Mouse (Mus musculus) WW6 (cell line): ENCODE results near the gene Lrrn2.

Source experiments
- DNase-seq: peaks from one replicate; pipeline ENCODE4 v3.0.0-alpha.2; 2013; ENCODE audit warnings: low read depth, low spot score

Lrrn2 gene

DNA sequence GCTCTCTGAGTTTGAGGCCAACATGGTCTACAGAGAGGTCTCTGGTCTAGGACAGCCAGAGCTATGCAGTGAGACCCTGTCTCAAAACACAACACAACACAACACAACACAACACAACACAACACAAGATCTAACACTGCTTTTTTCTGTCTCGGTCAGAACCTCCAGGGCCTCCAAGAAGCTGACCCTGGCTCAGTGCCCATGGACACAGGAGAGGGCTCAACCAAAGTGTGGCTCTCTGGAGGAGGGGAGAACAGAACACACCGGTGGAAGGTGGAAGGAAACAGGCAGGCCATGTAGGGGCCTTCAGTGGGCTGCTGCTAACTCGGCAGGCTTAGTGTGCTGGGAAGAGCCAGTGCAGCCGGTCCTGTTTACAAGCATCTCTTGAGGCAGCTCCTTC, 5.6 kb downstream of the Lrrn2 start:
- no peak for DNase-seq

DNA sequence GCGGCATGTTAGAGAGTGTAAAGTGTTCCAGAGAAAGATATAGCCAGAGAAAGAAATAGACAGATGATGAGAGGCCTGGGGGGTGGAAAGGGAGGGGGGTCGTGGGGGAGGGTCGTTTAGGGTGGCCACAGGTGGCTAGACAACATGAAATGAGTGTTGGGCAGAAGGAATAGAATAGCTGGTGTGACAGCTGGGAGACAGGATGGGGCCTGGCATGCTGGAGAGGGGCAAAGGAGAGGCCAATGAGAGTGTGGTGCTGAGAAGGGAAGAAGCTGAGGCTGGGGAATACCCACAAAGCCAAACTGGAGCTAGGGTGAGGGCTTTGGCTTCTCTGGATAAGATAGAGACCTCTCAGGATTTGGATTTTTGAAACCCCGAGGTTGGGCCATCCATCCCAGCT, 6.6 kb downstream of the Lrrn2 start:
- no peak for DNase-seq

DNA sequence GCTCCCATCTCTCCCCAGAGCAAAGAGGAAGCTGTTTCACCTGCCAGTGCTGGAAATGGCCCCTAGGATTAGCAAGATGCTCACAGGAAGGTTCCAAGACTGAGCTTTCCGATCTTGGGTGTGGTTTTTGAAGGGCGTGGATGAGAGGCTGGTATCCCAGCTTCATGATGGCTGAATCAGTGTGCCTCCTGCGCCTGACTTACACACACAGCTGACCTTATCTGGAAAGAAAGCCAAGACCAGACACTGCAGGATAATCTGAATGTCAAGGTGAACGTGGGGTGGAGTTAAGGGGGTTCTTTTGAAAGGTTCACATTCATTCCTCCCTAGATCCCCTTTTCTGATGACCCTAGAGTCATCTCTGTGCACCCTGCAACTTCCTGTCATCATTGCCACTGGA, 8.7 kb downstream of the Lrrn2 start:
- no peak for DNase-seq

- no peak for DNase-seq
These were observed 10.2 kb downstream of the Lrrn2 start for GRCm38 (mm10) chr1:132890161-132890794.

GRCm38 (mm10) chr1:132892065-132892464, 12.0 kb downstream of the Lrrn2 start:
- DNase-seq, result no peak

DNA sequence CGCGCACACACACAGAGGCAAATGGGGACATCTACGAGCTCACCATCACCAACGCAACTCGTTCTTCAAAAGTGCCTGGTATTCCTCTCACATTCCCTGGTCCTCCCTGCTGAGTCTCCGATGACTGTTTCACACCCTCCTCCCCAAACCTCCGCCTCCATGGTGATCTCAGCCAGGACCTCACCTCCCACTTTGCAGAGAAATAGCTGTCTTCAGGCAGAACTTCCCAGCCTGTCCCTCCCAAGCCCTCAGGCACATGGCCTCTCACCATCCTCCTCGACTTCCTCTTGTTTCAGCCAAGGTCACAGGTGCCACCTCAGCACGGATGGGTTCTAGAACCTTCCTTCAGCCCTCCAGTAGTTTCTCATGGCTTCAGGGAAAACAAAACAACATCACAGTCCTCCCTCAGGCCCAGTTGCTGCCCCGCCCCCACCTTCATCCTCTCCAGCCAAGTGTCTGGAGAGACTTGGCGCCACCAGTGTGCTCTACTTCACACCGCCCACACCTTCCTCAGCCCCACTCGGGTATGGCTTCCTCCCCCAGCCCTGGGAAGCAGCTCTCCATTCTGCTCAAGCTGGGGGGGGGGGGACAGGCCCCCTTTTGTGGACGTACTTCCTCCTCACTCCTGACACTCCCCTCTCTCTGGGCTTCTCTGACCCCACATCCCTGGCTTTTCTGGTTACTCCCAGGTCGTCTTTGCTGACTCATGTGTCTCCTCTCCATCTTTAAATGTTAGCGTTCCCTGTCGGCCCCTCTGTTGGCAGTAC, 13.4 kb downstream of the Lrrn2 start:
- no peak for DNase-seq

- DNase-seq, result no peak
These were observed 19.0 kb downstream of the Lrrn2 start for GRCm38 (mm10) chr1:132899029-132899428.

DNA sequence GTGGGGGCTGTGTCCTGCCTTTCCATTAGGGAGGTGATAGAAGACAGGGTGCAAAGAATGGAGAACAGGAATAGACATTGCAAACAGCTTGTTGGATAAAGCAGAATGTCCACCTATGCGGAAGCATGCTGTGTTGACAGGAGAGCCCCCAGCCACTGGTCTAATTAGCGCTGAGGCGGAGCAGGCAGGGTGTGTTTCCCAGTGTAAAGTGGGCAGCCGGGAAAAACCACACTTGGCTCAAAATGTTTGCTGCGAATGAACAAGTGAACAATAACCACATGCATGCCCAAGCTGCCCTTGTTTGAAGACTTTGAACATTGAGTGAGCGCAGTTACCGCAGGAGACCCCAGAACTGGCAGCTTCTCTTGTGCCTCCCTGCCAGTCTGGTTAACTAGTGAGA, 19.6 kb downstream of the Lrrn2 start:
- DNase-seq, result no peak

- no peak for DNase-seq
These were observed 20.9 kb downstream of the Lrrn2 start for GRCm38 (mm10) chr1:132900945-132901344.

DNA sequence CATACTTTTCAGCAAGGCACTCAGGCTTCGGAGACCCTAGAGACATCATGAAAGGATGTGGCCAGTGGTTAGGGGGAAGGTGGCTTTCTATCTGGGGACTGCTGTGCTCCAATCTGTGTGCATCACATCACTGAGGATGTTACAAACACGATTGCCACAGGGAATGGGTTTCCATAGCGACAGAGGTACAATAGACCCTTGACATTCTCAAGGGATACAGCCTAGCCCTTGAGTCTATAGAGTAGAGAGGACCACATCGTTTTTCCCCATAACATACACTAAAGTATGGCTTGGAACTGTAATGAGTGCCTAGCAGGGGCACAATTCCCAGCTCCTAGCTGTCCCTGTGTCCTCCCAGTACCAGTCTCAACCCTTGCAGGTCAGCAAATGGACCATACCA, 23.4 kb downstream of the Lrrn2 start:
- DNase-seq, result no peak

GRCm38 (mm10) chr1:132909090-132909489, 29.0 kb downstream of the Lrrn2 start:
- no peak for DNase-seq

GRCm38 (mm10) chr1:132909951-132910350, 29.9 kb downstream of the Lrrn2 start:
- no peak for DNase-seq

- DNase-seq, result no peak
These were observed 30.5 kb downstream of the Lrrn2 start for GRCm38 (mm10) chr1:132910414-132911041.

DNA sequence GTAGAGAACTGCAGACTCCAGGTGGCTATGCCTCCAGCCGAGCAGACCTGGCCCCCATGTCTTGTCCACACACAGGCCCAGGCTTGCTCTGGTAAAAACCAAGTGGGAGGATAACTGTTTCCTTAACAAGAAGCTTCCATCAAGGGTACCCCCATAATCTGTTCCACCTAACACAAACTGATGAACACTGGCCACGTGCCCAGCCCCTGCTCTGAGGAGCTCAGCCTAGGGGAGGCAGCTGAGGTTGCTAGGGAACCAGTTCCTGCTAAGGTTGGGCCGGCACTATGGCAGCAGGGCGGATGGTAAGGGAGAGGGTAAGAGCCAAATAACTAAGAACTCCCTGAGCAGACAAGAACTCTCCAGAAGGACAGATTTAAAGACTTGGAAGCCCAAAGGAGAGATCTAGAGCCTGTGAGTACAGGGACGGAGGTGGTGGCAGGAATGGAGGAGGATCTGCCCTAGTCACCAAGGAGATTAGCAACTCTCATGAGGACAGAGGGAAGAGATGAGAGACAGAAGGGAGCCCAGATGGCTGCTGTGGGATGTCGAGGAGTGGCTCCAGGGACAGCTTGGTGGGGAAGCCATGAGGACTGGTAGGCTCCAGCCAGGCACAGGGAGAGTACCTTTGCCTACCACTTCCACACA, 35.9 kb downstream of the Lrrn2 start:
- no peak for DNase-seq

- DNase-seq, result no peak
These were observed 37.5 kb downstream of the Lrrn2 start for GRCm38 (mm10) chr1:132917554-132917953.

DNA sequence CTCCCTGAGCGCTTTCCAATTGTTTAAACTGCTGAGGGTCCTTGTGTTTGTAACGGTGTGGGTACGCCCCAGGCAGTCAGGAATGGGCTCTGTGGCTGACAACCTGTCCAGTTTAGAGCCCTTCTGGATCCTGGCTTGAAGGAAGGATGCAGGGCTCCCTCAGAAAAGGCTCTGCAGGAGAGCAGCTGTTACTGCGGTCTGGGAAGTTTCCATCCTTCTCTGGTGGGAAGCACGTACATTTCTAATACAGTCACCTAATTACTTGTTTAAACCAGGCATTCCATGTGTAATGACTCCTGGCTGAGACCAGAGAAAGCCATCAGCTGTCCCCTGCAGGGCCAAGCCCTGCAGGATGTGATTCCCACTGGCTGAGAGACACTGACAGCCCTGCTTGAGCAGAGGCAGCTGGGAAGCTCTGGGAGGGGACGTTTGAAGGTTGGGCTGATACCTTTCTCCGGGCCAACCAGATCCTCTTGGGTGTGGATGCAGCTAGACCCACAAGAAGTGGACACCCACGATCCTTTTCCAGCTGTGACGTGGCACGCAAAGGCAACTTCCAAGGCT, 38.1 kb downstream of the Lrrn2 start:
- DNase-seq, result no peak

DNA sequence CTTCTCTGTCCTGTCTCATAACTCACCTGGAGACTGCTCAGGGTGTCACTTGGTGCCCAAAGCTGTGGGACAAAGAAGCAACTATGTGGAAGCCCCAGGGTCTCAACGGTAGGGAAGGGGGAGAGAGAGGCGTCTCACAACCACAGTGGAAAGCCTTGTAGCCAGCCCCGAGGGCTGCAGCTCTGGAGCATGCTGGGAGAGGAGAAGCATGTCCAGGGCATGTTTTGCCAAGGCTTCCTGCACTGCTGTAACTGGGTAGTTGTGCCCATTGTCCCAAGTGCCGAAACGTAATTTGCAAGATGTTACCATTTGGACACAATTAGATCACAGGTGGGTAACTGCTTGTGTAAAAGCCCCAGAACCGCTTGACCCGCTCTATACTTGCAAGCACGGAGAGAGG, 39.2 kb downstream of the Lrrn2 start:
- DNase-seq, result no peak

DNA sequence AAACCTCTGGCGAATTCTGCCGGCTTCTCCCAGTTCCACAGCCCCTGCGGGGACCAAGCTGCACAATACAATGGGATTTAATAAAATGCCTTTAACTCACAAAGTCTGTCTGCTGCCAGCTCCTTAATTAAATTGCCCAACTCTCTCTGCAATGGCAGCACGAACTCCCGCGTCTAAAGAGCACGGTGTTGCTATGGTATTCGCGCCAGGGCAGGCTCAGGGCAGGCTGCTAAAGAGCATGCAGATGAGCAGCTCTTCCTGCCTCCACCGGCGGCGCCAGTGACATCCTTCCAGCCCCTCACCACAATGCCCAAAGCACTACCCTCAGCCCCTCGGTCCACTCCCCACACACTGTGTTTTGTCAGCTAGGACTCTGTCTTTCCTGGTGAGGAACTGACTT, 41.0 kb downstream of the Lrrn2 start:
- DNase-seq, result no peak

- no peak for DNase-seq
These were observed 42.2 kb downstream of the Lrrn2 start for GRCm38 (mm10) chr1:132922257-132922656.

GRCm38 (mm10) chr1:132925270-132925669, 45.2 kb downstream of the Lrrn2 start:
- DNase-seq, result no peak

- DNase-seq, result no peak
These were observed 48.2 kb downstream of the Lrrn2 start for GRCm38 (mm10) chr1:132928032-132928906.
